Mouse (Mus musculus) CD4-positive, CD25-positive, alpha-beta regulatory T cell, adult 9 weeks (primary cell): ENCODE results near the gene Trmt2a. TPM values are rescaled to one million over a fixed set of nuclear protein-coding genes. Genes with fewer than 3 reads are reported as not detected.

Experiments
- polyA plus RNA-seq: library from polyadenylated mRNA; unstranded; fragments of 100-300 nt; shearing (Covaris generic); gene quantifications from one replicate; pipeline ENCODE4 v1.2.1, GENCODE M21; 2017

Gene Trmt2a
- 120 TPM for polyA plus RNA-seq

DNA sequence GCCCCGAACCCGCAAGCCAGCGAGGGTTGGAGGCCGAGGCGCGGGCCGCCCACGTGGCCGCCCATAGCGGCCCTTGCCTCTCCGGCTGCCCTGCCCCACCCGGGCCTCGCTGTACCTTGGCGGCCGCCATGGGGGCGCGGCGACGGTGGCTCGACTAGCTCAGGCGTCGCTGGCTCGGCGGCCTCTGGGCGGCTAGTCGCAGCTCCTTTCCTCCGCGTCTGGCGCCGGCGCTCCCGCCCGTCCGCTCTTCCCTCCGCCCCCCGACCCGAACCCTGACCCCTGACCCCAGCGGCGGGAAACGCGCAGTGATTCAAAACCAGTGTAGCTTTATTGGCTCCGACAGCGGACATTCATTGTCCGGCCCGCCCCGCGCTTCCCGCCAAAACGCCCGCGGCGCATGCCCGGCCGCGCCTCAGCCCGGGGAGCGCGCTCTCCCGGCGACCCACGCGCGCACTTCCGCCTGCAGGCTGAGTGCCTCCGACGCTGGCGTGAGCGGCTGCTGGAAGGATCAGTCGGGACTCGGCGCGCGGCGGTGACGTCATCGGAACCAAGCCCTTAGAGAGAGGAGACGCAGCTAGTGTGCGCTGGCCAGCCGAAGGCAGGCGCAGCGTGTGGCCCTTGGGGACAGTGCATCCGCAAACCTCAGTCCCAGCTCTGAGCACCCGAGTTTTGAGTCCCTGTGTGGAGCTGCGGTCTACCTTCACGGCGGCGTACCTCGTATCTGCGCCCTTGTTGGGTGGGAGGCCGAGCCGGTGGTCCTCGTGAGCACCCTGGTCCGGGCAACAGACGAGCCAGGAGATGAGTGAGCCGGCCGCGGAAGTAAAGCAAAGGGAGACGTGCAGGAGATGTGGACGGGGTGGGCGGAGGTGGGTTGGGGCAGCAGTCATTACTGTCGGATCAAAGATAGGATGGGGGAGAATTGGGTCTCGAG, at the start of gene Trmt2a, which contains the start of gene Ranbp1:
Gene Trmt2a, plus strand, starts transcription at position 247 of the 931 bp plus-strand sequence.
Gene Ranbp1, minus strand, starts transcription at position 300 of the 931 bp plus-strand sequence.

DNA sequence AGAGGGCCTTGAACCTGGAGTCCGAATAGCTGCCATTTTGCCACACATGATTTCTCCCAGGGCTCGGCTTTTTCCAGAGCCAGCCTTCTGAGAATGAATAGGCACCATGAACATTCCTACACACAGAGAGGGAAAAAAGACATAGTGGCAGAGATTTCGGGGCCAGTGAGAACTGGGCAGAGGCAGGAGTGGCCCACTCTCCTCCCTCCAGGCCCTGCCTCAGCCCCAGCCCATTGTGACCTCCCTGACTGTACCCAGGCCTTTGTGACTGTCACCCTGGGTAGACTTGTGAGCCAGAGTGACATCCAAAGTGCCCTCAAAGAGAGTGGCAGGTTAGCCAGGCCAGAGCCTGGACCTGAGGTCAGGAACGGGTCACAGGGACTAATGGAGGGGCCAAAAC, 30.9 kb upstream of the Trmt2a start, which contains the start of gene Ccdc188:
Gene Ccdc188, plus strand, starts transcription at position 301 of the 400 bp plus-strand sequence.

DNA sequence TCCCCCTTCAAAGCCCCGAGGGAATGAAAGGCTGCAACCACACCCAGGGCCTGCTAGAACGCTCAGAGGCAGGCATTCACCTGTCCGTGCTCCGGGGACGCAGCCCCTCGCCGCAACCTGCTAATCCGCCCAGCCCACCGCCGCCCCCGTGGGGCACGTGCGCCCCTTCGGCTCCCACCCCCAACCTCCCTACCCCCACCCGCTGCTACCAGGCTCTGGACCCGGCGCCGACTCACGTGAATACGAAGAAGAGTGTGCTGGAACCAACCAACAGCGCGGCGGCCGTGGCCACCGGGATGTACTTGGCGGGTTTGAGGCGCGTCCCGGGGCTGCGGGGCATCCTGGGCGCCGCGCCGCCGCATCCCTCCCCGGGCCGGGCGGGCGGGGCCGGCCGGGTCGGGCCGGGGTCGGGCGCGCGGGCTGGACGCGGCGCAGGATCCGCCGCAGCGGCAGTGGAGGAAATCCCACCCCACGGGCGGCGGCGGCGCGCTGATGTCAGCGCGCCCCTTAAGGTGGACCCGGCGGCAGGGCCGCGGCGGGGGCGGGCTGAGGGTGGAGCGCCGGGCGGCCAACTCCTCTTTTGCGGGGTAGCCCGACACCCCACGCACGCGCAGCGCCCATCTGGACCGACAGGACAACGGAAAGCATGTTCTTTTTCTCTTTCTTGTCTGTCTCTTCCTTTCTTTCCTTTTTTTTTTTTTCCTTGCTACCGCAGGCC, 13.6 kb upstream of the Trmt2a start, which contains the start of gene Zdhhc8:
Gene Zdhhc8, minus strand, starts transcription at position 466 of the 718 bp plus-strand sequence.

DNA sequence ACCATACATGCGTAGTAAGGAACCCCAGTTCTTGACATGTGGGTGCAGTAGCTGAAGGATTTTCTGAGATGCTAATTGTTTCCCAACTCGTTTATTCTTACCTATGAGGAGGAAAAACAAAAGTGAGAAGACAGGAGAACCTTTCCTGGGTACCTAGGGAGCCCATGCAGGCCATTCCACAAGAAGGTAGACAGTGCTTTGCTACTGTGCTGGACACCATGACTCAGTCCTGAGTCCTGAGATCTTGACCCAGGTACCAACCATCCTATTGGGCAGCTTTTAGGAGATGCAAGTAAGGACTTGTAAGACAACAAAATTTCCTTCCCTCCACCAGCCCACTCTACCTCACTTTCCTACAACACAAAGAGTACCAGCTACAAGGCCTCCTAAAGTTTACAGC, 9.7 kb downstream of the Trmt2a start, which contains the start of gene Gm49776:
Gene Gm49776, minus strand, starts transcription at position 101 of the 400 bp plus-strand sequence.

DNA sequence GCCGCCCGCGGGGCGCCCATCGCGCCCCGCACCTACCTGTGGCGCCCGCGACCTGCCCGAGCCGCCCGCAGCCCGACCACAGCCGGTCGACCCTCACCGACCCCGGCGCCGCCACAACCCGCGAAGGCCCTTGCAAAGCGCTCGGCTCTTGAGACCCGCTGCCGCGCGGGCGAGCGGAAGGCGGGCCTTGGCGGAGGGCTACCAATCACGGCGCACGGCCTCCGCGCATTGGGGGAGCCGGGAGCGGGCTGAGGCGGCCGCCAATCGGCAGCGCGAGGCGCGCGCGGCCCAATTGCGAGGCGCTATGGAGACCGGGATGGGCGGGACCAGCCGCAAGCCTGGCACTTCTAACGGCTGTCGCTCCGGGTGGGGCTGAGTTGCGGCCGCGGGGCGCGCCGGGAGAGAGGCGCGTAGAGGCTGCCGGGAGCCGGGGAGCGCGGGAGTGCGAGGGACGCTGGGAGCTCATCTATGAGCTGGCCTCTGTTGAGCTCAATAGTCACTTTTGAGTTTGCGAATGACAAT, 40.6 kb downstream of the Trmt2a start, which contains the start of gene Dgcr8:
Gene Dgcr8, minus strand, starts transcription at position 180 of the 522 bp plus-strand sequence.

Other genes starting within 250 kb of the Trmt2a start
- gene Dgcr6, start 195.8 kb upstream of the Trmt2a start, polyA plus RNA-seq: 30.9 TPM
- 6.0 TPM for gene Prodh, start 158.5 kb upstream of the Trmt2a start, polyA plus RNA-seq
- not detected for gene Rtn4r, start 121.0 kb upstream of the Trmt2a start, polyA plus RNA-seq
- not detected for gene Ccdc188, start 30.8 kb upstream of the Trmt2a start, polyA plus RNA-seq
- 2.2 TPM for gene Zdhhc8, start 13.5 kb upstream of the Trmt2a start, polyA plus RNA-seq
- 140 TPM for gene Ranbp1, start 53 bp downstream of the Trmt2a start, polyA plus RNA-seq
- 2.6 TPM for gene Gm49776, start 9.6 kb downstream of the Trmt2a start, polyA plus RNA-seq
- 21.9 TPM for gene Dgcr8, start 40.6 kb downstream of the Trmt2a start, polyA plus RNA-seq
- 60.9 TPM for gene Tango2, start 99.4 kb downstream of the Trmt2a start, polyA plus RNA-seq
- 1.7 TPM for gene Arvcf, start 99.5 kb downstream of the Trmt2a start, polyA plus RNA-seq
- 19.6 TPM for gene Txnrd2, start 177.7 kb downstream of the Trmt2a start, polyA plus RNA-seq
- 64.5 TPM for gene Comt, start 178.2 kb downstream of the Trmt2a start, polyA plus RNA-seq